Mouse (Mus musculus): ENCODE data around the gene Osmr. TPM values are rescaled to one million over a fixed set of nuclear protein-coding genes. Genes with fewer than 3 reads are reported as not detected.

The Osmr gene
- total and polyA plus RNA-seq, 3 experiments = not detected

DNA sequence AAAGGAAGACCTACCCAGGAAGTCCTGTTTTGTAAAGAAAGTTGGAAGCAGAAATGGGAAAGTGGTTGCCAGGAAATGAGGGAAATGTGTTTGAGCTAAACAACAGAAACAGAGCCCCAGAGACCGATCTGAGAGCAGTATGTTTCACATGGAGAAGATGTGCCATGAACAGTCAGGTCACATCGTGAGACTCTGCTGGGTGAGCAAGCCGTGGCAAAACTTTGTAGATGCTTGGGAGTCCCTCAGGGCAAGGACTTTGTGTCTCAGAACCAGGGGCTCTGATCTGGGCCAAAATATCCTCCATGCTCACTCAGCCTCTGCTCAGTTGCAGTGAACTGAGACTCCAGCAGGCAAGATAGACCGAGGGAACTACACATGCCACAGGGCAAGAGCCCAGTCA lies 15.9 kb downstream of the Osmr start:
- peaks cover 3% of the 10 kb centered on the region for H3K27me3 ChIP-seq (replicated peaks)
- dilution Hi-C loops (cut with MboI; ENCODE audit: extremely low pct_ligation_motif_present, extremely low pct_unique_long_range_greater_than_20kb, low sequenced_read_pairs) = no loop called here
- no peaks in the 10 kb centered on the region for H3K79me2 ChIP-seq (replicated peaks; ENCODE audit: control insufficient read depth, extremely low read depth, insufficient read depth, poor library complexity, severe bottlenecking)
- H3K9me3 ChIP-seq (replicated peaks; ENCODE audit: low read length) = no peaks in the 10 kb centered on the region
- H3K27ac ChIP-seq (ENCODE audit: insufficient read depth, low read depth) = no peak overlapping the region
- in situ Hi-C loops (cut with MboI; ENCODE audit: low pct_ligation_motif_present, low pct_unique_long_range_greater_than_20kb, low sequenced_read_pairs) = no loop called here
- no peak for DNase-seq (ENCODE audit: extremely low read depth)
- H3K9ac ChIP-seq (ENCODE audit: insufficient read depth, low read depth) = no peak overlapping the region
- no peak for TF ChIP-seq POLR2AphosphoS2 (IDR thresholded peaks at IDR 0.05; ENCODE audit: low read depth, low read length)
- no peak for TF ChIP-seq TBP (conservative IDR thresholded peaks at IDR 0.05; ENCODE audit: low read depth, low read length)
- TF ChIP-seq BHLHE40 (IDR thresholded peaks at IDR 0.05; ENCODE audit: low read depth, low read length) = no peak
- TF ChIP-seq E2F4 (IDR thresholded peaks at IDR 0.05; ENCODE audit: insufficient replicate concordance, low read depth, low read length) = no peak
- TF ChIP-seq CHD1 (IDR thresholded peaks at IDR 0.05; ENCODE audit: low read depth, low read length) = no peak
- no peak for TF ChIP-seq PAX5 (IDR thresholded peaks at IDR 0.05; ENCODE audit: low read length)
- TF ChIP-seq CTCF (conservative IDR thresholded peaks at IDR 0.05 in 1 of 2, IDR thresholded peaks at IDR 0.05 in 1 of 2; ENCODE audit: low read depth in 2 of 2, low read length in 2 of 2) = no peak
- no peak for TF ChIP-seq MAFK (IDR thresholded peaks at IDR 0.05; ENCODE audit: insufficient replicate concordance, low read length)
- TF ChIP-seq SMC3 (IDR thresholded peaks at IDR 0.05; ENCODE audit: low read depth, low read length) = no peak
- no peak for TF ChIP-seq MXI1 (IDR thresholded peaks at IDR 0.05; ENCODE audit: low read depth, low read length)
- no peak for TF ChIP-seq MAZ (IDR thresholded peaks at IDR 0.05; ENCODE audit: low read depth, low read length)
- no peak for TF ChIP-seq ZKSCAN1 (IDR thresholded peaks at IDR 0.05; ENCODE audit: borderline replicate concordance, low read depth, low read length)
- TF ChIP-seq GABPA (IDR thresholded peaks at IDR 0.05; ENCODE audit: insufficient replicate concordance, low read depth, low read length) = no peak
- TF ChIP-seq ZMIZ1 (IDR thresholded peaks at IDR 0.05; ENCODE audit: low read depth, low read length) = no peak
- no peak for TF ChIP-seq MEF2A (IDR thresholded peaks at IDR 0.05; ENCODE audit: borderline replicate concordance, low read depth, low read length)
- no peak for TF ChIP-seq JUN (IDR thresholded peaks at IDR 0.05; ENCODE audit: insufficient read depth, low read depth, low read length)
- no peak for TF ChIP-seq ETS1 (conservative IDR thresholded peaks at IDR 0.05; ENCODE audit: low read depth, low read length)
- TF ChIP-seq RCOR1 (conservative IDR thresholded peaks at IDR 0.05; ENCODE audit: low read depth, low read length) = no peak
- no peaks in the 10 kb centered on the region for H3K36me3 ChIP-seq (replicated peaks in 1 of 2; ENCODE audit: control insufficient read depth in 1 of 2, insufficient read depth in 1 of 2, low read length in 1 of 2)
- no peak overlapping the region for H3K4me2 ChIP-seq (ENCODE audit: insufficient read depth, low read depth, poor library complexity, severe bottlenecking)
- H3K4me1 ChIP-seq (ENCODE audit: control insufficient read depth in 1 of 2, insufficient read depth in 2 of 2) = no peaks in the 10 kb centered on the region
- no peak overlapping the region for H3K4me3 ChIP-seq (replicated peaks in 1 of 3; ENCODE audit: low read depth in 2 of 3, low read length in 2 of 3, poor library complexity in 1 of 3)

- H3K9ac ChIP-seq (ENCODE audit: insufficient read depth, low read depth) = no peak overlapping the region
- H3K79me2 ChIP-seq (replicated peaks; ENCODE audit: control insufficient read depth, extremely low read depth, insufficient read depth, poor library complexity, severe bottlenecking) = no peaks in the 10 kb centered on the region
- no peaks in the 10 kb centered on the region for H3K9me3 ChIP-seq (replicated peaks; ENCODE audit: low read length)
- DNase-seq (ENCODE audit: extremely low read depth) = no peak
- H3K36me3 ChIP-seq (replicated peaks in 1 of 2; ENCODE audit: control insufficient read depth in 1 of 2, insufficient read depth in 1 of 2, low read length in 1 of 2) = no peaks in the 10 kb centered on the region
- peaks cover 3% of the 10 kb centered on the region for H3K27me3 ChIP-seq (replicated peaks)
- dilution Hi-C loops (cut with MboI; ENCODE audit: extremely low pct_ligation_motif_present, extremely low pct_unique_long_range_greater_than_20kb, low sequenced_read_pairs) = no loop called here
- TF ChIP-seq CTCF (conservative IDR thresholded peaks at IDR 0.05 in 1 of 2, IDR thresholded peaks at IDR 0.05 in 1 of 2; ENCODE audit: low read depth in 2 of 2, low read length in 2 of 2) (no peak), MAX (IDR thresholded peaks at IDR 0.05; ENCODE audit: low read length) (no peak), BHLHE40 (IDR thresholded peaks at IDR 0.05; ENCODE audit: low read depth, low read length) (no peak), NELFE (IDR thresholded peaks at IDR 0.05; ENCODE audit: low read depth, low read length) (no peak), JUND (conservative IDR thresholded peaks at IDR 0.05; ENCODE audit: low read depth, low read length) (no peak), SMC3 (IDR thresholded peaks at IDR 0.05; ENCODE audit: low read depth, low read length) (no peak), CHD1 (IDR thresholded peaks at IDR 0.05; ENCODE audit: low read depth, low read length) (no peak), MAFK (IDR thresholded peaks at IDR 0.05; ENCODE audit: insufficient replicate concordance, low read length) (no peak), SIN3A (IDR thresholded peaks at IDR 0.05; ENCODE audit: low read length) (no peak), MYC (IDR thresholded peaks at IDR 0.05; ENCODE audit: low read depth, low read length) (no peak), ZKSCAN1 (IDR thresholded peaks at IDR 0.05; ENCODE audit: borderline replicate concordance, low read depth, low read length) (no peak), MXI1 (IDR thresholded peaks at IDR 0.05; ENCODE audit: low read depth, low read length) (no peak)
- no peak overlapping the region for H3K27ac ChIP-seq (ENCODE audit: insufficient read depth, low read depth)
- H3K4me2 ChIP-seq (ENCODE audit: insufficient read depth, low read depth, poor library complexity, severe bottlenecking) = no peak overlapping the region
- in situ Hi-C loops (cut with MboI; ENCODE audit: low pct_ligation_motif_present, low pct_unique_long_range_greater_than_20kb, low sequenced_read_pairs) = no loop called here
- H3K4me1 ChIP-seq (ENCODE audit: control insufficient read depth in 1 of 2, insufficient read depth in 2 of 2) = no peaks in the 10 kb centered on the region
- H3K4me3 ChIP-seq (replicated peaks in 1 of 3; ENCODE audit: low read depth in 2 of 3, low read length in 2 of 3, poor library complexity in 1 of 3) = no peak overlapping the region
Observed at GRCm38 (mm10) chr15:6857270-6857905, 17.4 kb downstream of the Osmr start.

Measured in CH12.LX (cell line).